Mouse (Mus musculus) hindbrain, embryonic 10.5 days (tissue): Measurements from ENCODE around the gene Cd209g. TPM values are rescaled to one million over a fixed set of nuclear protein-coding genes. Genes with fewer than 3 reads are reported as not detected.

Source experiments
- DNase-seq: peaks from one replicate; pipeline ENCODE4 v3.0.0-alpha.2; 2017; ENCODE audit warnings: low spot score
- H3K27ac ChIP-seq: fragments of 300-500 bp; sonication (generic); 2 replicates; pipeline ENCODE4 v1.5.1; 2016; ENCODE audit warnings: mild to moderate bottlenecking, moderate library complexity
- H3K27me3 ChIP-seq: fragments of 300-500 bp; sonication (generic); 2 replicates; pipeline ENCODE4 v1.6.1; 2016; ENCODE audit warnings: mild to moderate bottlenecking; ENCODE audit not compliant: poor library complexity, insufficient read depth, severe bottlenecking
- H3K36me3 ChIP-seq: fragments of 300-500 bp; sonication (generic); 2 replicates; pipeline ENCODE4 v1.6.1; 2016; ENCODE audit warnings: mild to moderate bottlenecking, moderate library complexity
- H3K4me1 ChIP-seq: fragments of 300-500 bp; sonication (generic); replicated peaks from 2 replicates; pipeline ENCODE4 v1.6.1; 2016; ENCODE audit warnings: mild to moderate bottlenecking
- H3K4me3 ChIP-seq: fragments of 300-500 bp; sonication (generic); 2 replicates; pipeline ENCODE4 v1.5.1; 2016; ENCODE audit warnings: mild to moderate bottlenecking, moderate library complexity
- H3K9me3 ChIP-seq: fragments of 300-500 bp; sonication (generic); 2 replicates; pipeline ENCODE4 v1.6.1; 2016; ENCODE audit warnings: mild to moderate bottlenecking, moderate library complexity
- WGBS: fragments of 180-500 bp; shearing (Covaris S2); methylation state at CpG from one replicate; pipeline ENCODE4 v1.1.7; 2016; 5-methylcytosine and 5-hydroxymethylcytosine counted together
- polyA plus RNA-seq: library from polyadenylated mRNA; unstranded; fragments of >200 nt; fragmentation: Nextera tagmentation; extraction: Ambion mirVana; gene quantifications from 2 replicates; pipeline ENCODE4 v1.2.1, GENCODE M21; 2016

Gene Cd209g
- polyA plus RNA-seq, 1 experiment from 2014 or later, result not detected

DNA sequence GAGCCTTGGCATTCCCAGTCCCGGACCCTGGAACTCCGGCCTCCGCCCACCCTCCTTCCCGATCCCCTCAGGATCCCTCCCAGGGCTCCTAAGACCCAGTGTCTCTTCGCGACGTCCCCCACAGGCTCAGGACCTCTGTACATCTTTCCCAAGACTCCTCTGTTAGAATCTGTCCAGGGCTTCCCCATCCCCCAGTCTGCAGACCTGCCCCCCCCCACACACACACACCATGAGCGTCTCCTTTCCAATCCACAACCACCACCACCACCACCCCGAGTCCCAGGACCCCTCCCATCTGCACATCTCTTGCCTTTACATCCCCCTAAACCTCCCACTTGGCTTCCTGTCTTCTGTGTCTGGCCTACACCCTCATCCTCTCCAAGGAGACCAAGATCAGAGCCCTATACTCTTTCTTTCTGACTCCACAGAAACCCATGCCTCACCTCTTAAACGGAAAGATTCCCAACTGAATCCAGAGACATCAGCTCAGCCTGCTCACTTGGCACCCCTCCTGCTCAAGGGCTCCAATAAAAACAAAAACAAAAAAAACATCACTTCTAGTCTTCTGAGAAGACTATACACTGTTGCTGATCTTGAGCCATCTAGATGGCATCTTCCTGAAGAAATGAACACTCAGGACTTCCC is 33.1 kb downstream of the Cd209g start:
- Histone ChIP-seq H3K4me3 (peak overlapping the region; percentile 84), H3K27me3 (no peaks in the 10 kb centered on the region), H3K4me1 (peaks cover 13% of the 10 kb centered on the region), H3K9me3 (no peaks in the 10 kb centered on the region), H3K27ac (peak overlapping the region; percentile 89), H3K36me3 (no peaks in the 10 kb centered on the region)
- DNase-seq, result no peak
- WGBS, result 14% methylated on average over 10 of the region's 10 CpGs

DNA sequence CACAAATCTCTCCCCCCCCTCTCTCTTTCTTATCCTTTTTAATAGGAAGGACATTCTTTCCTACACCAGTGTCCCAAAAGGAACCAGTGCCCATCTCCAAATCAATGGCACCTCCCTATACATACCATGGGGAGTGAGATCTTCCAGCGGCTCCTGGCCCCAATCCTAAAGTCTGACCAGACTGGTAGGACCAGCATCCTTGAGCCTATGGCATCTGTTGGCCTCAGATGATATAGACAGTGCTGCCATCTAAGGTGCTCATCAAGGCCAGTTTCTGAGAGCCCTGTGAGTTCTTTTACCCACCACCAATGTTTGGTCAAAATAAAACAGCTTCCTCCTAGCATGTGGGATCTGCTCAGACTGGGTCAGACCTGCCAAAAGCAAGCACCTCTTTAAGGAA is 34.0 kb downstream of the Cd209g start:
- H3K4me3 ChIP-seq, result no peak overlapping the region
- H3K9me3 ChIP-seq, result no peaks in the 10 kb centered on the region
- 91% methylated on average over 1 of the region's 1 CpGs for WGBS
- no peak overlapping the region for H3K27ac ChIP-seq
- H3K4me1 ChIP-seq, result peaks cover 13% of the 10 kb centered on the region
- DNase-seq, result no peak
- no peaks in the 10 kb centered on the region for H3K36me3 ChIP-seq
- H3K27me3 ChIP-seq, result no peaks in the 10 kb centered on the region

GRCm38 (mm10) chr8:4172486-4172885 is 38.6 kb downstream of the Cd209g start:
- 71% methylated on average over 3 of the region's 3 CpGs for WGBS
- Histone ChIP-seq H3K27ac (no peak overlapping the region), H3K9me3 (no peaks in the 10 kb centered on the region), H3K4me3 (no peak overlapping the region), H3K4me1 (peaks cover 4% of the 10 kb centered on the region; the same call in 1 of the 2 replicates), H3K36me3 (0 out of 2 replicates have a peak, but pooled peaks cover 7% of the 10 kb centered on the region), H3K27me3 (no peaks in the 10 kb centered on the region)
- no peak for DNase-seq

DNA sequence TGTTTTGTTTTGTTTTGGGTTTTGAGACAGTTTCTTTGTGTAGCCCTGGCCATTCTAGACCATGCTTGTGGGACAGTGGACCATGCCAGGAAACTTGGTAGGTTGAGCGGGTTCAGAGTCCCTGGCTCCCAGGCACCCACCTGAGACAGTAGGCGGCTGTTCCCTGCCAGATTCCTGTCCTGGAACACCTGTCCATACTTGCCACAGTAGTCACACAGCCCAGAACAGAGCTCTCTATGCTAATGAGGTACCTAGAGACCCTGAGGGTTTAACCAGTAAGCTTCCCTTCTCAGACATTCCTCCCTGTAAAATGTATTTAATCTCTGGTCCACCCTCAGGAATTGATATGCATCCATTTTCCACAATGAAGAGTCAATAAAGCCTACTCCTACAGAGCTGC is 40.1 kb downstream of the Cd209g start:
- no peaks in the 10 kb centered on the region for H3K27me3 ChIP-seq
- 67% methylated on average over 2 of the region's 2 CpGs for WGBS
- no peak for DNase-seq
- H3K27ac ChIP-seq, result no peak overlapping the region
- 0 out of 2 replicates have a peak, but pooled peaks cover 7% of the 10 kb centered on the region for H3K36me3 ChIP-seq
- H3K9me3 ChIP-seq, result no peaks in the 10 kb centered on the region
- H3K4me3 ChIP-seq, result no peak overlapping the region
- H3K4me1 ChIP-seq, result no peaks in the 10 kb centered on the region

GRCm38 (mm10) chr8:4183409-4183808 is 49.5 kb downstream of the Cd209g start:
- Histone ChIP-seq H3K36me3 (peaks cover 45% of the 10 kb centered on the region), H3K4me3 (no peak overlapping the region), H3K27ac (no peak overlapping the region), H3K9me3 (no peaks in the 10 kb centered on the region), H3K27me3 (no peaks in the 10 kb centered on the region), H3K4me1 (no peaks in the 10 kb centered on the region)
- 87% methylated on average over 8 of the region's 8 CpGs for WGBS
- DNase-seq, result no peak

GRCm38 (mm10) chr8:4186151-4186550 is 52.3 kb downstream of the Cd209g start:
- H3K27ac ChIP-seq, result no peak overlapping the region
- WGBS, result 95% methylated on average over 2 of the region's 2 CpGs
- H3K9me3 ChIP-seq, result no peaks in the 10 kb centered on the region
- H3K27me3 ChIP-seq, result no peaks in the 10 kb centered on the region
- no peaks in the 10 kb centered on the region for H3K4me1 ChIP-seq
- no peak overlapping the region for H3K4me3 ChIP-seq
- H3K36me3 ChIP-seq, result peaks cover 57% of the 10 kb centered on the region
- no peak for DNase-seq

Other genes starting within 250 kb of the Cd209g start
- not detected in 2 replicates for gene Cd209b, start 207.3 kb upstream of the Cd209g start, polyA plus RNA-seq
- 0.34 and 0.37 TPM in 2 replicates for gene Cd209c, start 179.4 kb upstream of the Cd209g start, polyA plus RNA-seq
- gene Cd209f, start 28.3 kb upstream of the Cd209g start, polyA plus RNA-seq, result not detected in 2 replicates
- 28.1 and 43.7 TPM in 2 replicates for gene Evi5l, start 32.5 kb downstream of the Cd209g start, polyA plus RNA-seq
- 13.1 and 27.1 TPM in 2 replicates for gene Prr36, start 83.4 kb downstream of the Cd209g start, polyA plus RNA-seq
- 0.30 TPM in 1 of 2 replicates, not detected in the other for gene Lrrc8e, start 92.7 kb downstream of the Cd209g start, polyA plus RNA-seq
- 34.7 and 39.4 TPM in 2 replicates for gene Map2k7, start 104.6 kb downstream of the Cd209g start, polyA plus RNA-seq
- gene Gm49320, start 104.8 kb downstream of the Cd209g start, polyA plus RNA-seq, result 0.68 and 1.8 TPM in 2 replicates
- gene Tgfbr3l, start 114.1 kb downstream of the Cd209g start, polyA plus RNA-seq, result 2.4 and 3.7 TPM in 2 replicates
- 62.1 and 69.8 TPM in 2 replicates for gene Snapc2, start 119.0 kb downstream of the Cd209g start, polyA plus RNA-seq
- 133 and 197 TPM in 2 replicates for gene Ctxn1, start 125.2 kb downstream of the Cd209g start, polyA plus RNA-seq
- 60.6 and 67.2 TPM in 2 replicates for gene Timm44, start 141.8 kb downstream of the Cd209g start, polyA plus RNA-seq
- 22.6 and 24.0 TPM in 2 replicates for gene Ccl25, start 191.1 kb downstream of the Cd209g start, polyA plus RNA-seq
- gene Elavl1, start 191.3 kb downstream of the Cd209g start, polyA plus RNA-seq, result 306 and 336 TPM in 2 replicates